Mouse (Mus musculus) lung, postnatal 4 days (tissue): ENCODE measurements around the gene Vegfb.

Experiments
- DNase-seq, 2 experiments: peaks; one replicate each; pipeline ENCODE4 v3.0.0; 2021

Vegfb gene

GRCm38 (mm10) chr19:6972247-6972917 lies 15.1 kb downstream of the Vegfb start:
- no peak for DNase-seq

GRCm38 (mm10) chr19:6971644-6972043 lies 15.8 kb downstream of the Vegfb start:
- no peak for DNase-seq

- DNase-seq, result no peak
Observed at GRCm38 (mm10) chr19:6970460-6971085, 16.9 kb downstream of the Vegfb start.

- peak; percentile 87 for DNase-seq
Observed at GRCm38 (mm10) chr19:6969665-6970381, 17.6 kb downstream of the Vegfb start.

GRCm38 (mm10) chr19:6969291-6969664 lies 18.2 kb downstream of the Vegfb start:
- no peak for DNase-seq

GRCm38 (mm10) chr19:6968491-6969271 lies 18.8 kb downstream of the Vegfb start:
- DNase-seq, result peak; percentile 61

GRCm38 (mm10) chr19:6956461-6956860 lies 31.0 kb downstream of the Vegfb start:
- DNase-seq, result no peak

GRCm38 (mm10) chr19:6955424-6955823 lies 32.0 kb downstream of the Vegfb start:
- DNase-seq, result no peak

GRCm38 (mm10) chr19:6954046-6954445 lies 33.4 kb downstream of the Vegfb start:
- peak; percentile 80 to 83 for DNase-seq

GRCm38 (mm10) chr19:6952712-6953037 lies 34.8 kb downstream of the Vegfb start:
- peak; percentile 82 to 92 for DNase-seq

- peak; percentile 87 to 93 for DNase-seq
Observed at GRCm38 (mm10) chr19:6951994-6952711, 35.3 kb downstream of the Vegfb start.

GRCm38 (mm10) chr19:6951381-6951968 lies 36.0 kb downstream of the Vegfb start:
- DNase-seq, result peak; percentile 95 to 98

GRCm38 (mm10) chr19:6950613-6951153 lies 36.8 kb downstream of the Vegfb start:
- DNase-seq, result peak; percentile 60 to 64

- no peak for DNase-seq
Observed at GRCm38 (mm10) chr19:6949951-6950350, 37.5 kb downstream of the Vegfb start.

- DNase-seq, result no peak
Observed at GRCm38 (mm10) chr19:6949532-6949931, 37.9 kb downstream of the Vegfb start.

- DNase-seq, result peak in 1 of 2 experiments; percentile 19
Observed at GRCm38 (mm10) chr19:6948186-6948585, 39.3 kb downstream of the Vegfb start.

GRCm38 (mm10) chr19:6947742-6948141 lies 39.7 kb downstream of the Vegfb start:
- no peak for DNase-seq

GRCm38 (mm10) chr19:6943709-6944108 lies 43.7 kb downstream of the Vegfb start:
- peak in 1 of 2 experiments; percentile 16 for DNase-seq

GRCm38 (mm10) chr19:6942764-6943163 lies 44.7 kb downstream of the Vegfb start:
- DNase-seq, result peak in 1 of 2 experiments; percentile 23

GRCm38 (mm10) chr19:6942249-6942691 lies 45.2 kb downstream of the Vegfb start, which contains the start of gene Gpr137:
Gpr137 (minus strand) TSS chr19:6942480.
- DNase-seq, result peak; percentile 96 to 98
